Mouse (Mus musculus) lung, postnatal 25 days (tissue): ENCODE measurements at regions not wholly inside any gene's neighbourhood (a gene's known extent, or its start where the extent isn't known, plus 50 kb on each side); places are given as distances from the start of the nearest gene placed in this dataset.
A peak's percentile ranks its signal among the peaks of the same experiment; 100 is the strongest.

Source experiments
- DNase-seq: peaks from one replicate; pipeline ENCODE4 v3.0.0; 2022; ENCODE audit warnings: low spot score

- no peak for DNase-seq
These were observed 115.0 kb downstream of the D3Ertd751e start for GRCm38 (mm10) chr3:41857446-41857845.

- DNase-seq: no peak
These were observed 120.3 kb downstream of the D3Ertd751e start for GRCm38 (mm10) chr3:41862674-41863073.

- DNase-seq: no peak
These were observed 166.5 kb downstream of the D3Ertd751e start for GRCm38 (mm10) chr3:41908952-41909351.

GRCm38 (mm10) chr3:41913190-41913589, 170.8 kb downstream of the D3Ertd751e start:
- no peak for DNase-seq

DNA sequence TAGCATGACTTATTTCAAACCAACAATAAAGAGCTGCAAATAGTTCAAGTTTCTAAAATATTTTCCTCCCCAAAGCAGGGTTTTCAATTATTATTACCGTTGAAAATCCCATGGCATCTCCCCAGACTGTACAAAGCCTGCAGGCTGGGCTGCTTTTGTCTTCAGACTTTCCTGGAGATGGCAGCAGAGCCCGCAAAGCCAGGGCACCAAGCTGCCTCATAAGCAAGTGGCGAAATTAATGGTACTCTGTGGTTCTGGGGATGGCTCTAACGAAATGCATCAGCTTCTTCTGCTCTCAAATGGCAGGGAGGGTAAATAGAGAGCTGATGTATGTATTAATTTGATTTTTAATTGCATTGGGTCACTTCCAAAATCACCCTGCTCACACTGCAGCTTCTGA, 197.4 kb downstream of the D3Ertd751e start:
- DNase-seq: no peak

DNA sequence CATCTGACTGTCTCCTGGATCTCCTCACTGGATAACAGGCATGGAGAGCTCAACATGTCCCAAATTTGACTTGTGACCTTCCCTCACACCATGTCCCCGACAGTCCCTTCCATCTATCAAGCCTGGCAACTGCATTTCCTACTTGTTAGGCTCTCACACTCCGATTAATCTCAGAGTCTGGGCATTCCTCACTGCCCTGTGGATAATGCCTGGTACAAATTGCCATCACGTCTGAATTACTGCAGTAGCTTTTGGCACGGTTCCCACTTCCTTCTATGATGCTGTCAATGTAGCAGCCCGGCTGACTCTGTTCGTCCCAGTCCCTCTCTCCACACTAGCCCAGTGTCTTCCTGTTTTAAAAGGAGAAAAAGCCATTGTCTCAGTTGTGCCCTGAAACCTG, 200.6 kb downstream of the D3Ertd751e start:
- DNase-seq: no peak

GRCm38 (mm10) chr3:41949404-41949803, 207.0 kb downstream of the D3Ertd751e start:
- DNase-seq: no peak

DNA sequence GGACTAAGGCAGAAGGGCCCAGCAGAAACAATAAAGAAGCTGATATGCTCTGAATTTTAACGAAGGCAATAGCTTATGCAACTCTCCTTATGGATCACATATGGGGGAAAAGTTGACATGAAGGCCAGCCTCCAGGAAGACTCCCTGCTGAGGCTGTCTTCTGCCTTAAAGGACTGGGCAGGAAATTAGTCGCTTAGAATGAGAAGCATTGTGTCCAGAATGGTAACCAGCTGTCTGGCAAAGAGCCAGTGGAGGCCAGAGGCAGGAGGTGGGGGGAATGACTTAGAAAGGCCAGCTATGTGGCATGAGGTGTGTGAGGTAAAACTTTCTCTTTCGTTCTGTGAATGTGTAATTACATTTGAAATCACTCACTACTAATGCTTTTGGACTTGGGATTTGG, 215.0 kb downstream of the D3Ertd751e start:
- DNase-seq: no peak

DNA sequence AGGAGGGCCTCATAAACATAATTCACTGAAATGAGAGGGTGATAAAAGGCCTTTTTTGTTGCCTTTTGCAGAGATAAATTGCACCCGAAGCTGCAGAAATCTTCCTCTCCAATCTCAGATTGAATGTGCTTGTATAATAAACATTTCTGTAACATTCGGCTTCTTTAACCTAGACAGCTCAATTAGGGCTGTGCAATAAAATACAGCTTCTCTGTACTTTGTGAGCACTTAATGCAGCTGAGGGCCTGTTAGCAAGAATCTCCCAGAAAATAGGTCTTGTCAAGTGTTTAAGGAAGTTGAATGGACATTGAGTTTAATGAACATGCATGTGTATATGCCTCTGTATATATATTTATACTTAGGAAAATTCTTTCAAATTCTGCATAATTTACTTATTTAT, 217.8 kb downstream of the D3Ertd751e start:
- DNase-seq: no peak

GRCm38 (mm10) chr3:41962923-41963322, 220.5 kb downstream of the D3Ertd751e start:
- no peak for DNase-seq

GRCm38 (mm10) chr3:42006672-42007265, 264.4 kb downstream of the D3Ertd751e start:
- DNase-seq: no peak

DNA sequence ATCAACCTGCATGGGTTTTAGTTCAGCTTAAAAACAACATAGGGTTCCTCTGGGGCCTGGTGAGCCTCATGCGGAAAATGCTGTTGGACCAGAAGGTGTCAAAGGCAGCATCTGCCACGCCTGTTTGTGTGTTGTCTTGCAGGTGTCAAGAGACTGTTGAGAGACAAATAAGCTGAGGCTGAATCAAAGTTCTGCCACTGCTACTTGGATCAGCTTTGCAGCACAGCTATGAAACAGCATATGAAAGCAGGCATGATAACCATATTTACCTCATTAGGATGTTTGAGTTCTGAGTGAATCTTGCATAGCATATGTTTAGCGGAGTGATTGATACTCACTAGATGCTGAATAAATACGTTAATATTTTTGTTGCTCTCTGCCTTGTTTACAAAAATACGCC, 280.8 kb downstream of the D3Ertd751e start:
- no peak for DNase-seq

- DNase-seq: no peak
These were observed 297.2 kb downstream of the D3Ertd751e start for GRCm38 (mm10) chr3:42039632-42040031.

DNA sequence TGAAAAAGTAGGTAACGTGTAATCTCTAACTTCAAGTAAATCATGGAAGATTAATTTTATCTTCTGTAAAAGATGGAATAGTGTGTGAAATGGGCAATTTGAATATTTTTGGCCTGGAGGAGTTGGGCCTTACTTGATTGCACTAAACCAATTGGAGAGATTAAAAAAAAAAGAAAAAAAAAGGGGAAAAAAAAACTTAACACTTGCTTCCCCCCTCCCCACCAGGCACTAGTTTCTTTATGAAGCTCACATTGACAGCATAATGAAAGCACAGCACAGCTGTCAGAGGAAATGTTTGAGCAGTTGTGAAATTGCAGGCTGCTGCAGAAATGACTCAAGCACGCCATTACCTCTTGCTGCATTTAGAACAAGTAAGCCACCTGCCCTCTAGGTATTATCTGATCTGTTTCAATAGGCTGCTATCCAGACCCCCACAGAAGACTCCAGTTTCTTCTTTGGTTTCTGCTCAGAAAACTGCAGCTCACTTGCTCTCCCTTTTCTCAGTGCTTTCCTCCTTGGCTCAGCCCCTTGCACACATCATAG, 297.9 kb downstream of the D3Ertd751e start:
- DNase-seq: no peak

- no peak for DNase-seq
These were observed 298.5 kb downstream of the D3Ertd751e start for GRCm38 (mm10) chr3:42040959-42041358.

DNA sequence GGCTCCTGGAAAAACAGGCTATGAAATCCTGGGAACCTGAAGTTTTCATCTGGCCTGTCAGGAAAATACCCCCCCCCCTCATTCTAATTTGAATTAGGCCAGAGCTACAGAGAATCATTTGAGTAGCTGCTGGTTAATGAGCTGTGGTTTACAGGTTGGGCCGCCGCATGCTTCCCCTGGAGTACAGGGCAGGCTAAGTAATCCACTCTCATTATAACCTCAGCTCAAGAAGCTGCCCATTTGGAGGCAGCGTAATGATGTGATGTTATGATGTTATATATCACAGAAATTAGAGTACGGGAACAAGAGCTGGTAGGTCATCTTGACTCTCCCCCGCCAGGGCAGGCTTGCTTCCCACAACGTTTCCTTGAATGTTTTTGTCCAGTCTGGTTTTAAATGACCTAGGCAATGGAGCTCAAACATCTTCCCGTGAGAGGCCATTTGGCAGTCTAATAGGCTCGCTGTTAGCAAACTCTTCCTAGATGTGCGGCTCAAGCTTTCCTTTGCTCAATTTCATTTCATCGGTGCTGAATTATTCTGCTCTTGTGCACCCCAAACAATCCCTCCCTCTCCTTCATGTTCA, 315.0 kb downstream of the D3Ertd751e start:
- no peak for DNase-seq

DNA sequence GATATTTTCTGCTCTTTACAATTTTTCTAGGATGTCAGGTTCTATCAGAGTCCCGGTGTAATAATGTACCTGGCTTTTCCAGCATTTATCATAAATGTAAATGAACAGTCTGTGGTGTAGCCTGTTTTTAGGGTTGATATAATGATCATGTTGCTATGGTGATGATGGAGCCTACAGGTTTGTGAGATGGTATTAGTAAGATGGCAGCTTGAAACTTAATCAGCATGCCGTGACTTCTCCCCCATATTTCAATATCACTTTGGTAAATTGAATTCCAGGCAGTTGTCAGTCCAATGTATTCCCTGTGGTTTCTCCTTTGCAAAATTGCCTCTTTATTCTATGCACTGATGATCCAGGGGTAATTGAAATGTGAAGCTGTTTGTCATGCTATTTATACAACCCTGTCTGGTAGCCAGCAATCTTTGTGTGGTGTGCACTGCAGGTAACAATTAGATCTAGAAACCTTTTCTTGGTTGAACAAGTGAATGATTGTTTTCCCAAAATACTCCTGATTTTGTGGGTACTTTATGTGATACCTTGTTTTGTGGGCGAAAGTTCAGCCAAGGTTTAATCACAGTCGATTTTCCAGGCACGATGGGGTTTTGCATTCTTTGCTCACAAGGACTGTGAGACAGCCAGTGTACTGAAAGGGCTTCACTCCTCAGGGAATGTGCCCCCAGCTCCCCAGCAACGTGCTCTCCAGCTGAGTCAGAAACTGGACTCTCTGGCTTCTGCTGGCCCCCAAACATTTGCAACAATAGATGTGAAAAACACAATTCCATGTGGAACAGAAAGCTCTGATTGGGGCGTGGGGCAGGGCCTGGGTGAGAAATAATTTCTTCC, 322.9 kb downstream of the D3Ertd751e start:
- no peak for DNase-seq

GRCm38 (mm10) chr3:42065962-42066361, 323.6 kb downstream of the D3Ertd751e start:
- no peak for DNase-seq

DNA sequence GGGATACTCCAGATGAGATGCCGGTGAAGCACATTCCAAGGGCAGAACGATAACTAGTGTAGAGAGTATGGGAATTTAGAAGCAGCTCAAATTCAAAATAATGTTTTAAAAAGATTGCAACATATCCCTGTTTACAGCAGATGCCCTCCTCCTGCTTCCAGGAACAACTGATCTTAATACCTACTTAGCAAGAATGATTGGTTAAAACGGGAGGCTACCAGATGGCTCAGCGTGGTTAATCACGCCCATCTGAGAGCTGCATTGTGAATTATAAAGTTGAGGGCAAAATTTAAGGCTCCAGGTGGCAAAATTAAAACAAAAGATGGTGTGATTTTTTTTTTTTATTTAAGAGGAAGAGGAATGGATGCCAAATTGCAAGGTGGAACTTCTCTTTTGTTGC, 324.6 kb downstream of the D3Ertd751e start:
- DNase-seq: no peak

GRCm38 (mm10) chr3:42074532-42075287, 332.3 kb downstream of the D3Ertd751e start:
- no peak for DNase-seq

DNA sequence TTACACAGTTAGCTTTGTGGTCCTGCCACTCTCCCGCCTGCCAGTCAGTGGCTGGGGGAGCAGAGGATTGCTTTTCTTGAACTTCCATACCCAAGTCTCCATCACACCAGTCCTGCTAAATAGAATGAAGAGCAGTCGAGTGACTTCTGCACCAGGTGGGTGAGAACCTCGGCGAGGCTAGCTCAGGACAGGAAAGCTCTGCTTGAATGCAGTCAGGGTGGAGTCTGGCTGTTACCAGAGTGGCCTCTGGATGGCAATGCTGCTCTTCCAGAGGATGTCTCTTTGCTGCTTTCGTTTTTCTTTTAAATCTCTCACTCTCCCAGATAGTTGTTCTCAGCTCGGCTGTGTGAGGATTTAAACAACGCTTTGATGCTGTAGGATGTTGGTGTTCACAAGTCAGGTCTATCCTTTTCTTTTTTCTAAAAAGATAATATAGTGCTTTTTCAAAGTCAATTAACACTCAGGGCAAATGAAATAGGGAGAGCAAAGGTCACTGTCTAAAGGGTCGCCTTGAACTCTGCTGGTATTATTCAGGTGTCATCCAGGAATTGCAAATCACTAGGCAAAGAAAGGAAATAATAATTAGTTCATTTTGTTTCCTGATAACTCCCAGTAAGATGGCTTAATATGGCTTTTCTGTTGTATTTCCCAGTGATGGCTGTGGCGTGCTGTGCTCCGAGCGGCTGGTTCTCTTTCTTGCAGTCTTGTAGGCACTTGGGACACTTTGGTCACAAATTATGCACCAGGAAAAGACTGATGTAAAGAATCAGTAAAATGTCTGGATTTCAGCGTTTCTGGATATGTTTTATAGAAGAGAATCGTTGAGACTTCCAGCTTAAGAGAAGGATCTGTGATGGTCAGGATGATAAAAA, 368.8 kb downstream of the D3Ertd751e start:
- DNase-seq: peak; percentile 2
